Mouse (Mus musculus): Measurements from ENCODE around the gene Plac8.

DNA sequence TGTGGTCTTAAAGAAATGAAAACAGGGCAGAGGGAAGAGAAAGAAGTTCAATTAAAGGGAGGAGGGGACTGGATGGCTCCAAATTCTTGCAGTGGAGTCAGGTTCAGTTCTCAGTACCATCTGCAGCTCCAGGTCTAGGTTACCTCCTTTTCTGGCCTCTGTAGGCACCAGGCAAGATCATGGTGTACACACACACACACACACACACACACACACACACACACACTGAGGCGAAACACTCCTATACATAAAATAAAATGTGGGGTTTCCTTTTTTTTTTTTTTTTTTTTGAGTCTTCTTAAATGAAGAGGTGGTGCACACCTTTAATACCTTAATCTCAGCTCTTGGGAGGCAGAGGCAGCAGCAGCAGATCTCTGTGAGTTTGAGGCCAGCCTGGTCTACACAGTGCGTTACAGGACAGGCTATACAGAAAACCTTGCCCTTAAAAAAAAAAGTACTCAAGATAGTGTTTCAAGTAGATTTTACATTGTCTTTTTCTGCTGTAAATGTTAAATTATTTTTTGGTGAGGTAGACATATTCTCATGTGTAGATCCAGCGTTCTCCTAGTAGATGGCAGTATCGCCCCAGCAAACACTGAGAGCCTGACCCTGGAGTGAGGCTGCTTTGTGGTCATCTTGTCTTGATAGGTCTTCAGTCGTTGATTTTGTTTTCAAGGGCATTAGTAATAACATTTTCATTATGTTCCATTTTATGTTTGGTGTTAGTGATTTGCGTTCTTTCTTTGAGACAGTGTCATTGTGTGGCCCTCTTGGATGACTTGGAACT is 25.6 kb downstream of the Plac8 start:
- TF ChIP-seq CTCF (IDR thresholded peaks at IDR 0.05; ENCODE audit: low read depth) (peak; percentile 75), EP300 (optimal IDR thresholded peaks at IDR 0.05) (no peak)
